Mouse (Mus musculus) ES-Bruce4 (cell line): ENCODE results near the gene Fpgs.

Source experiments
- CTCF ChIP-seq: IDR thresholded peaks from one replicate; pipeline ENCODE4 v1.8.1; 2011; ENCODE audit warnings: low read depth, low read length
- EP300 ChIP-seq: IDR thresholded peaks from 2 replicates; pipeline ENCODE4 v1.6.1; 2011; ENCODE audit warnings: low read depth, low read length; ENCODE audit not compliant: insufficient read depth
- POLR2A ChIP-seq: IDR thresholded peaks from one replicate; pipeline ENCODE4 v1.8.1; 2011; ENCODE audit warnings: low read length; ENCODE audit not compliant: insufficient read depth

GRCm38 (mm10) chr2:32722581-32722980 is 18.6 kb upstream of the Fpgs start:
- TF ChIP-seq POLR2A (no peak), CTCF (no peak), EP300 (no peak)
